Mouse (Mus musculus) liver, postnatal 0 days (tissue): ENCODE measurements around the gene Slc29a2.

Source experiments
- CTCF ChIP-seq: sonication (generic); IDR thresholded peaks from 2 replicates; pipeline ENCODE4 v1.5.1; 2016; ENCODE audit warnings: antibody characterized with exemption, low read depth
- EP300 ChIP-seq: IDR thresholded peaks from 2 replicates; pipeline ENCODE4 v1.6.1; 2016; ENCODE audit warnings: antibody characterized with exemption, low read depth, mild to moderate bottlenecking

DNA sequence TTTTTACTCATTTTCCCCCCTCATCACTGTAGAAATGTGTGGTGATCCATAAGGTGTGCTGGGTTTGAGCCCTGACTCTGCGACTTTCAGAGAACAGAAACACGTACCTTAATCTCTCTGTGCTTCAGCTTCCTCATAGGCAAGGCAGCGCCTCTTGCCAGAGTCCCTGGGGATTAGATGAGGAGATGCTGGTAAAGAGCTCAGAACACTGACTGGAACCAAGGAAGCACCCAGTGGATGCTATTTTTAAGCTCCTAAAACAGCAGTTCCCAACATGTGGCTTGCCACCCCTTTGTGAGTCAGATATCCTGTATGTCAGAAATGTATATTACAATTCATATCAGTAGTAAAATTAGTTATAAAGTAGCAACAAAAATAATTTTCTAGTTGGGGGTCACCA is 5.5 kb upstream of the Slc29a2 start:
- TF ChIP-seq EP300 = no peak
- no peak for TF ChIP-seq CTCF
